Mouse (Mus musculus): ENCODE data around the gene Rela. TPM values are rescaled to one million over a fixed set of nuclear protein-coding genes. Genes with fewer than 3 reads are reported as not detected.
"Not testable (repeated sequence)": the region's sequence is repeated elsewhere in the genome, so short reads cannot be mapped to it uniquely, and the experiment has no call there.

The Rela gene
- polyA plus RNA-seq, 2 experiments from 2014 or later, result 96.1 to 107 TPM

- ATAC-seq, result no peak
Observed at GRCm38 (mm10) chr19:5666386-5666785, 29.1 kb downstream of the Rela start.

GRCm38 (mm10) chr19:5668372-5668771 lies 31.1 kb downstream of the Rela start:
- ATAC-seq, result no peak

- ATAC-seq, result no peak
Observed at GRCm38 (mm10) chr19:5680432-5680831, 43.1 kb downstream of the Rela start.

- ATAC-seq, result no peak
Observed at GRCm38 (mm10) chr19:5684236-5684635, 47.0 kb downstream of the Rela start.

GRCm38 (mm10) chr19:5684985-5685384 lies 47.7 kb downstream of the Rela start:
- ATAC-seq, result no peak

- no peak for ATAC-seq
Observed at GRCm38 (mm10) chr19:5685431-5685830, 48.1 kb downstream of the Rela start.

GRCm38 (mm10) chr19:5685861-5686260 lies 48.6 kb downstream of the Rela start:
- ATAC-seq, result no peak

- ATAC-seq, result no peak
Observed at GRCm38 (mm10) chr19:5686437-5686836, 49.2 kb downstream of the Rela start.

GRCm38 (mm10) chr19:5686954-5687353 lies 49.7 kb downstream of the Rela start:
- not testable (repeated sequence) for ATAC-seq

GRCm38 (mm10) chr19:5687738-5688137 lies 50.5 kb downstream of the Rela start:
- ATAC-seq, result no peak

- ATAC-seq, result peak; percentile 78
Observed at GRCm38 (mm10) chr19:5688200-5689087, 51.2 kb downstream of the Rela start, which contains the start of the genes Map3k11 and Pcnx3. Gene Map3k11 (plus strand): TSS chr19:5688742. Gene Pcnx3 (minus strand): TSS chr19:5688908.

- ATAC-seq, result no peak
Observed at GRCm38 (mm10) chr19:5689088-5689428, 51.8 kb downstream of the Rela start.

GRCm38 (mm10) chr19:5689565-5690342 lies 52.5 kb downstream of the Rela start:
- peak; percentile 71 for ATAC-seq

- ATAC-seq, result no peak
Observed at GRCm38 (mm10) chr19:5690343-5690735, 53.1 kb downstream of the Rela start.

GRCm38 (mm10) chr19:5691601-5692000 lies 54.3 kb downstream of the Rela start:
- no peak for ATAC-seq

- no peak for ATAC-seq
Observed at GRCm38 (mm10) chr19:5692086-5692912, 55.0 kb downstream of the Rela start.

GRCm38 (mm10) chr19:5692913-5693396 lies 55.7 kb downstream of the Rela start:
- ATAC-seq, result no peak

GRCm38 (mm10) chr19:5693801-5694200 lies 56.5 kb downstream of the Rela start:
- ATAC-seq, result no peak

GRCm38 (mm10) chr19:5695849-5696462 lies 58.7 kb downstream of the Rela start:
- ATAC-seq, result no peak

Data from activated CD4-positive, CD25-positive, alpha-beta regulatory T cell, adult 4 months (primary cell).